Mouse (Mus musculus) heart, adult 8-10 months (tissue): ENCODE results near the gene Tbc1d20. TPM values are rescaled to one million over a fixed set of nuclear protein-coding genes. Genes with fewer than 3 reads are reported as not detected.
"Not testable (repeated sequence)": the region's sequence is repeated elsewhere in the genome, so short reads cannot be mapped to it uniquely, and the experiment has no call there.

Experiments used
- DNase-seq: peaks from one replicate; pipeline ENCODE4 v3.0.0; 2022; ENCODE audit warnings: low spot score
- total RNA-seq, 4 experiments: library from RNA; stranded (reverse); gene quantifications; 2 replicates each; pipeline ENCODE4 v1.2.4; 2022

Gene Tbc1d20
- total RNA-seq = 10 to 100 TPM; 37.1 to 41.9 (median 37.5) TPM

GRCm38 (mm10) chr2:152293727-152294475 lies at the start of gene Tbc1d20:
Gene Tbc1d20 (plus strand): TSS chr2:152293828.
- DNase-seq = peak; percentile 88

- no peak for DNase-seq
Observed at GRCm38 (mm10) chr2:152247213-152247612, 46.4 kb upstream of the Tbc1d20 start.

GRCm38 (mm10) chr2:152250511-152250910 lies 43.1 kb upstream of the Tbc1d20 start:
- DNase-seq = no peak

GRCm38 (mm10) chr2:152259739-152260138 lies 33.9 kb upstream of the Tbc1d20 start:
- no peak for DNase-seq

- no peak for DNase-seq
Observed at GRCm38 (mm10) chr2:152273639-152274038, 20.0 kb upstream of the Tbc1d20 start.

- no peak for DNase-seq
Observed at GRCm38 (mm10) chr2:152281407-152281806, 12.2 kb upstream of the Tbc1d20 start.

- no peak for DNase-seq
Observed at GRCm38 (mm10) chr2:152287560-152287959, 6.1 kb upstream of the Tbc1d20 start.

- DNase-seq = no peak
Observed at GRCm38 (mm10) chr2:152288046-152288445, 5.6 kb upstream of the Tbc1d20 start.

GRCm38 (mm10) chr2:152289623-152290022 lies 4.0 kb upstream of the Tbc1d20 start:
- DNase-seq = not testable (repeated sequence)

- DNase-seq = no peak
Observed at GRCm38 (mm10) chr2:152292475-152292874, 1.2 kb upstream of the Tbc1d20 start.

GRCm38 (mm10) chr2:152293179-152293726 lies 375 bp upstream of the Tbc1d20 start:
- DNase-seq = no peak

GRCm38 (mm10) chr2:152294541-152294940 lies 913 bp downstream of the Tbc1d20 start:
- no peak for DNase-seq

- DNase-seq = no peak
Observed at GRCm38 (mm10) chr2:152302862-152303261, 9.2 kb downstream of the Tbc1d20 start.

GRCm38 (mm10) chr2:152303781-152304180 lies 10.2 kb downstream of the Tbc1d20 start:
- no peak for DNase-seq

GRCm38 (mm10) chr2:152305480-152305879 lies 11.9 kb downstream of the Tbc1d20 start:
- no peak for DNase-seq

GRCm38 (mm10) chr2:152307186-152307585 lies 13.6 kb downstream of the Tbc1d20 start:
- DNase-seq = no peak

- DNase-seq = no peak
Observed at GRCm38 (mm10) chr2:152312996-152313395, 19.4 kb downstream of the Tbc1d20 start.

- DNase-seq = no peak
Observed at GRCm38 (mm10) chr2:152313926-152314325, 20.3 kb downstream of the Tbc1d20 start.

- DNase-seq = no peak
Observed at GRCm38 (mm10) chr2:152317054-152317453, 23.4 kb downstream of the Tbc1d20 start.

GRCm38 (mm10) chr2:152321558-152321957 lies 27.9 kb downstream of the Tbc1d20 start:
- no peak for DNase-seq

GRCm38 (mm10) chr2:152322198-152322597 lies 28.6 kb downstream of the Tbc1d20 start:
- DNase-seq = no peak

GRCm38 (mm10) chr2:152323971-152324370 lies 30.3 kb downstream of the Tbc1d20 start:
- no peak for DNase-seq

GRCm38 (mm10) chr2:152324842-152325241 lies 31.2 kb downstream of the Tbc1d20 start:
- no peak for DNase-seq
